Mouse (Mus musculus) forebrain, embryonic 14.5 days (tissue): ENCODE measurements around the gene Psmg4. TPM values are rescaled to one million over a fixed set of nuclear protein-coding genes. Genes with fewer than 3 reads are reported as not detected.

ENCODE experiments used
- ATAC-seq: fragments of 200-750 bp; cut with Nextera tagmentation; 2 replicates; pipeline ENCODE4 v1.8.0; 2017; ENCODE audit warnings: mild to moderate bottlenecking, moderate library complexity
- DNase-seq: peaks from one replicate; pipeline ENCODE4 v3.0.0-alpha.2; 2015; ENCODE audit warnings: low spot score
- H3K27ac ChIP-seq: fragments of 300-500 bp; sonication (generic); 2 replicates; pipeline ENCODE4 v1.5.1; 2014; ENCODE audit warnings: low read depth, mild to moderate bottlenecking, control low read depth, low read length, moderate library complexity
- H3K27me3 ChIP-seq: fragments of 300-500 bp; sonication (generic); replicated peaks from 2 replicates; pipeline ENCODE4 v1.6.1; 2014; ENCODE audit warnings: low read length, control low read depth, mixed read lengths; ENCODE audit not compliant: control insufficient read depth, insufficient read depth
- H3K36me3 ChIP-seq: fragments of 300-500 bp; sonication (generic); 2 replicates; pipeline ENCODE4 v1.6.1; 2014; ENCODE audit warnings: low read length, control low read depth; ENCODE audit not compliant: control insufficient read depth, insufficient read depth
- H3K4me1 ChIP-seq: fragments of 300-500 bp; sonication (generic); 2 replicates; pipeline ENCODE4 v1.6.1; 2014; ENCODE audit warnings: antibody characterized with exemption, low read length, control low read depth; ENCODE audit not compliant: control insufficient read depth, insufficient read depth
- H3K4me2 ChIP-seq: fragments of 300-500 bp; sonication (generic); 2 replicates; pipeline ENCODE4 v1.6.1; 2014; ENCODE audit warnings: mild to moderate bottlenecking, control low read depth, low read length
- H3K4me3 ChIP-seq: fragments of 300-500 bp; sonication (generic); 2 replicates; pipeline ENCODE4 v1.5.1; 2014; ENCODE audit warnings: low read depth, low read length, control low read depth
- H3K9ac ChIP-seq: fragments of 300-500 bp; sonication (generic); 2 replicates; pipeline ENCODE4 v1.6.1; 2014; ENCODE audit warnings: mild to moderate bottlenecking, low read length, control low read depth, moderate library complexity
- H3K9me3 ChIP-seq: fragments of 300-500 bp; sonication (generic); replicated peaks from 2 replicates; pipeline ENCODE4 v1.6.1; 2016; ENCODE audit warnings: low read length, control low read depth, mixed read lengths; ENCODE audit not compliant: control insufficient read depth
- WGBS: fragments of 180-500 bp; shearing (Covaris S2); extraction: QIAGEN DNeasy Blood & Tissue Kit; methylation state at CpG from one replicate; pipeline ENCODE4 v1.1.7; 2014; 5-methylcytosine and 5-hydroxymethylcytosine counted together
- polyA plus RNA-seq: library from polyadenylated mRNA; unstranded; fragments of >200 nt; fragmentation: Nextera tagmentation; extraction: Ambion mirVana; gene quantifications from 2 replicates; pipeline ENCODE4 v1.2.1, GENCODE M21; 2014

Gene Psmg4
- polyA plus RNA-seq, 1 experiment from 2014 or later = 113 TPM

GRCm38 (mm10) chr13:34134276-34134675 is 28.5 kb upstream of the Psmg4 start:
- no peak for ATAC-seq
- peak; percentile 61 for DNase-seq
- no peaks in the 10 kb centered on the region for H3K27me3 ChIP-seq
- H3K9me3 ChIP-seq = no peaks in the 10 kb centered on the region
- no peaks in the 10 kb centered on the region for H3K36me3 ChIP-seq
- peak overlapping the region; percentile 94 for H3K4me2 ChIP-seq
- WGBS = 12% methylated on average over 7 of the region's 7 CpGs
- H3K4me1 ChIP-seq = peaks cover 25% of the 10 kb centered on the region
- H3K9ac ChIP-seq = peak overlapping the region; percentile 99
- H3K4me3 ChIP-seq = peak overlapping the region; percentile 91; the same call in 1 of the 2 replicates
- peak overlapping the region; percentile 100 for H3K27ac ChIP-seq

GRCm38 (mm10) chr13:34136605-34137004 is 26.2 kb upstream of the Psmg4 start:
- Histone ChIP-seq H3K36me3 (no peaks in the 10 kb centered on the region), H3K9me3 (no peaks in the 10 kb centered on the region), H3K9ac (no peak overlapping the region; the same call in 1 of the 2 replicates), H3K27me3 (no peaks in the 10 kb centered on the region), H3K27ac (peak overlapping the region; percentile 82), H3K4me3 (no peak overlapping the region), H3K4me2 (no peak overlapping the region), H3K4me1 (peaks cover 25% of the 10 kb centered on the region)
- peak; percentile 36; the same call in 1 of the 2 replicates for ATAC-seq
- DNase-seq = peak; percentile 84
- WGBS = 44% methylated on average over 7 of the region's 7 CpGs

GRCm38 (mm10) chr13:34143389-34143788 is 19.4 kb upstream of the Psmg4 start:
- peaks cover 10% of the 10 kb centered on the region for H3K4me1 ChIP-seq
- no peaks in the 10 kb centered on the region for H3K36me3 ChIP-seq
- H3K9ac ChIP-seq = no peak overlapping the region
- 80% methylated on average over 5 of the region's 5 CpGs for WGBS
- no peak overlapping the region for H3K4me2 ChIP-seq
- H3K27me3 ChIP-seq = no peaks in the 10 kb centered on the region
- DNase-seq = no peak
- H3K9me3 ChIP-seq = no peaks in the 10 kb centered on the region
- no peak overlapping the region for H3K27ac ChIP-seq
- no peak overlapping the region for H3K4me3 ChIP-seq
- no peak for ATAC-seq

GRCm38 (mm10) chr13:34146916-34147315 is 15.8 kb upstream of the Psmg4 start:
- DNase-seq (no peak), ATAC-seq (no peak)
- H3K9ac ChIP-seq = no peak overlapping the region
- no peak overlapping the region for H3K4me2 ChIP-seq
- no peaks in the 10 kb centered on the region for H3K9me3 ChIP-seq
- no peak overlapping the region for H3K27ac ChIP-seq
- 65% methylated on average over 3 of the region's 3 CpGs for WGBS
- no peaks in the 10 kb centered on the region for H3K36me3 ChIP-seq
- peaks cover 27% of the 10 kb centered on the region for H3K4me1 ChIP-seq
- H3K27me3 ChIP-seq = no peaks in the 10 kb centered on the region
- H3K4me3 ChIP-seq = no peak overlapping the region

- Histone ChIP-seq H3K9me3 (no peaks in the 10 kb centered on the region), H3K27me3 (no peaks in the 10 kb centered on the region), H3K27ac (peak overlapping the region; percentile 99), H3K36me3 (no peaks in the 10 kb centered on the region), H3K4me1 (peaks cover 31% of the 10 kb centered on the region), H3K4me3 (peak overlapping the region; percentile 30), H3K9ac (peak overlapping the region; percentile 66), H3K4me2 (peak overlapping the region; percentile 61)
- WGBS = 33% methylated on average over 3 of the region's 3 CpGs
- ATAC-seq = peak; percentile 5; the same call in 1 of the 2 replicates
- DNase-seq = no peak
Measured at GRCm38 (mm10) chr13:34148181-34148580, 14.6 kb upstream of the Psmg4 start.

- peaks cover 36% of the 10 kb centered on the region for H3K4me1 ChIP-seq
Measured at GRCm38 (mm10) chr13:34148767-34149392, 13.9 kb upstream of the Psmg4 start.

GRCm38 (mm10) chr13:34149463-34150176 is 13.1 kb upstream of the Psmg4 start:
- Histone ChIP-seq H3K4me3 (peak overlapping the region; percentile 30), H3K4me2 (peak overlapping the region; percentile 61), H3K27me3 (no peaks in the 10 kb centered on the region), H3K36me3 (no peaks in the 10 kb centered on the region), H3K9ac (peak overlapping the region; percentile 66), H3K27ac (peak overlapping the region; percentile 99), H3K4me1 (peaks cover 43% of the 10 kb centered on the region), H3K9me3 (no peaks in the 10 kb centered on the region)
- no peak for DNase-seq
- no peak for ATAC-seq
- 43% methylated on average over 5 of the region's 5 CpGs for WGBS

More at GRCm38 (mm10) chr13:34148767-34149392, 13.9 kb upstream of the Psmg4 start:
- peak overlapping the region; percentile 99 for H3K27ac ChIP-seq
- peak overlapping the region; percentile 30 for H3K4me3 ChIP-seq
- H3K9ac ChIP-seq = peak overlapping the region; percentile 66
- H3K36me3 ChIP-seq = no peaks in the 10 kb centered on the region
- peak overlapping the region; percentile 61 for H3K4me2 ChIP-seq
- H3K27me3 ChIP-seq = no peaks in the 10 kb centered on the region
- ATAC-seq (peak; percentile 85), DNase-seq (peak; percentile 94)
- no peaks in the 10 kb centered on the region for H3K9me3 ChIP-seq
- under 1% methylated on average over 23 of the region's 23 CpGs for WGBS

GRCm38 (mm10) chr13:34150271-34151027 is 12.3 kb upstream of the Psmg4 start:
- H3K36me3 ChIP-seq = no peaks in the 10 kb centered on the region
- DNase-seq (peak; percentile 85), ATAC-seq (no peak)
- H3K4me1 ChIP-seq = peaks cover 43% of the 10 kb centered on the region
- no peaks in the 10 kb centered on the region for H3K9me3 ChIP-seq
- H3K27ac ChIP-seq = peak overlapping the region; percentile 99
- H3K27me3 ChIP-seq = no peaks in the 10 kb centered on the region
- peak overlapping the region; percentile 30 for H3K4me3 ChIP-seq
- peak overlapping the region; percentile 66 for H3K9ac ChIP-seq
- peak overlapping the region; percentile 61 for H3K4me2 ChIP-seq
- 6% methylated on average over 19 of the region's 19 CpGs for WGBS
